Mouse (Mus musculus) retina, adult 2 months (tissue): ENCODE measurements around the gene Mbtd1.

Experiments used
- DNase-seq: peaks from one replicate; pipeline ENCODE4 v3.0.0-alpha.2; 2012; ENCODE audit warnings: low read depth, low spot score

Gene Mbtd1

DNA sequence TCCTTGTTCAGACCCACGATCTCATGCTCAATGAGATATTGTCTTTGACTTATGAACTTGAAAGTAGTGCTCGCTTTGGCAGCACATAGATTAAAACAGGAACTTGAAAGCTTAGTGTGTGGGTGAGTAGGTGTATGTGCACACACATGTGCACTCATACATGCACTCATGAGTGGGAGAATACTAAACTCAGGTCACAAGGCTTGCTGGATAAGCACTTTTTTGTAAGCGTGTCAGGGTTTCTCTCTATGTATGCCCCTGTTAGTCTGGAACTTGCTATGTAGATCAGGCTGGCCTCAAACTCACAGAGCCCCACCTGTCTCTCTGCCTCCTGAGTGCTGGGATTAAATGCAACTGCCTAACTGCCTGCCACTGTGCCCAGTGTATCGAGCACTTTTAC lies 101.4 kb downstream of the Mbtd1 start:
- DNase-seq: no peak

DNA sequence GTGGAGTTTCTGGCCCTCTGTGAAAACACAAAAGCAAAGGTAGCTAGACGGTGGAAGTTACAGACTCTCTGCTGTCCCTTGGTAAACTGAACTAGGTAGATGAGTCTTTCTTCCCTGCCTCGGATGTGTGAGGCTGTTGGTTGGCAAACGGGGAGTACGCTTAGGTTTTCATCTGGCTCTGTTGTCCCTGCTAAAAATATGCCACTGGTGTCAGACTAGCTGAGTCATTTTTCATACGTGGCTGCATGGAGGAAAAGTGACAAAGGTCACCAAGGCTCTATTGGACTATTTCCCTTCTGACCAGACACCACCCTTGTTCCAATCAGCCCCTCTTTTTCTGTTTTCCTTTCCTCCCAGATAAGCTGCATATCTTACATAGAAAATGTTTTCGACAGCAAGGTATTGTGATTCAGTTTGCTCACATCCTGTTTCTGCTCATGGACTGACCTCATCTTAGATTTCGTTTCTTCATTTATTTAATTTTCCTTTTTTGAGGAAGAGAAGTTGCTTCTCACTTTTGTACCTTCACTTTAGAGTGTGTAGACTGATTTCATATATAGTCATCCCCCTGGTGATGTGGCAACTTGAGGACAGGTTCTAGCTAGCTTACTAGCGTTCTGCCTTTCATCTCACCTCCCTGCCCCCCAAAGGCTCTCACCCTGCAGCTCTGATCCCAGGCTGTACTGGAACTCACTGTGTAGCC lies 102.1 kb downstream of the Mbtd1 start:
- DNase-seq: no peak

DNA sequence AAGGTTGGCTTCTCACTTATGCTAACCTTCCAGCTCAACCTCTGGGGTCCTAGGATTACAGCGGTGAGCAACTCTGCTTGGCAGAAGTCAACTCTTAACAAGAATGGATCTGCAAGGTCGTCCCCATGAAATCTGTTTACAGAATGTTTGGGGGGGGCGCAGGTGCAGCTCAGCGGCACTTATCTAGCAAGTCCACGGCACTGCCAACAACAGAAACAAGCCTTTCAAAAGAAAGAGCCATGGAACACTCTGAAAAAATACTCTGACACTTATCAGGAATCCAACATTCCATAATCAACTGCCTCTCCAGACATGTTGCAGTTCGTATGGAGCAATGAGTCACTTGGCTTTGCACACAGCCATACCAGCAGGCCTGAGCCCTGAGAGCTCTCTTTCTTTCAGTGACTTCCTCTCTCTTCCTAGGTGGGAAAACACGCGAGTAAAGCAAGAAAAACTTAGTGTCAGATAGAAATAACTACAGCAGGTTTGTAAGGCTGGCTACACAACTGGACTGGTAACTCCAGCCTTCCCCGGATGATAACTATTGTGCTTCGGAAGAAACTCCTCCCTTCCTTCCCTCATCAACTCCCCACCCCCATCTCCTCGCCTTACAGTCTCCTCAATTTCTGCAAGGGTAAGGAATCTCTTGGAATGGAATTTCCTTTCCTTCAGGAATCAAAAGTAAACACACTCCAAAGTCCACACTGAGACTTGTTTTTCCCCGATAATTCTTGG lies 102.8 kb downstream of the Mbtd1 start:
- no peak for DNase-seq

DNA sequence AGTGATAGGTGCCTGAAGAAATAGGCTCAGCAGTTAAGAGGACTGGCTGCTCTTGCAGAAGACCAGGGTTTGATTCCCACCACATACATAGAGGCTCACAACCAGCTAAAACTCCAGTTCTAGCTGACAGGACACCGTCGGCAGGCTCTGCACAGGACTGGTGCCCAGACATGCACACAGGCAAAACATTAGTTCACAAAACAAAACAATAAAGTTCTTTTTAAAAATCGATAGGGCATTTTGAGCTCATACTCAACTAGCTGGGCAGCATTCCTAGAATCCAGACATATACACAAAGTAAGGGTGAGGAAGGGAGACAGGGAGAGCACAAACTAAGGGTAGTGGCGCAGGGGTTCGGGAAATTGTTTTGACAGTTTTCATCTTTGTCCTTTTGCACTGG lies 108.9 kb downstream of the Mbtd1 start:
- DNase-seq: no peak

DNA sequence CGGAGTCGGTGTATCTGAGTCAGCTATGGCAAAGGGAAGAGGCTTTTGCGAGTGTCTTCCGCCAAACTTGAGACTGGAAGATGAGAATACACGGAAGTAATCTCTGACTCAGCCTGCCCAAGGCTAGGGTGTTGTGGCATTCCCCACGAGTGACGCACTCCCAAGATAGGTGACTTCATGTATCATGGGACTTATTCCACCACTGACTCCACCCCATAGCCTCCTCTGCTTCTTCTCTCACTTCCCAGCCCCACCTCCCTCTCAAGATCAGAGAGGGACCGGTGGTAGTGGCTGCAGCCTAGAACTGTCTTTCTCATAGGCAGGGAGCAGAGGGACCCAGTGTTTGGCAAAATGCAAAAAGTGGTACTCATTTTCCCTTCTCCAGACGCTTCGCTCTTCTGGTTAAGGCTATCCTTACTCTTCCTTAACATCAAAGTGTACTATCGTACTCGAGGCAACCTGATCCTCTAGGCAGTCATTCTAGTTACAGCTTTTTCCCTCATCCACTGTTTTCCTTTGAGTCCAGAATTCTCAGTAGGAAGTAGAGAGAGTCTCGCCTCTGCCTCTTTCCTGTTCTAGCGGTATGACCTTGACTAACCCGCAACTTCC lies 109.6 kb downstream of the Mbtd1 start:
- no peak for DNase-seq

DNA sequence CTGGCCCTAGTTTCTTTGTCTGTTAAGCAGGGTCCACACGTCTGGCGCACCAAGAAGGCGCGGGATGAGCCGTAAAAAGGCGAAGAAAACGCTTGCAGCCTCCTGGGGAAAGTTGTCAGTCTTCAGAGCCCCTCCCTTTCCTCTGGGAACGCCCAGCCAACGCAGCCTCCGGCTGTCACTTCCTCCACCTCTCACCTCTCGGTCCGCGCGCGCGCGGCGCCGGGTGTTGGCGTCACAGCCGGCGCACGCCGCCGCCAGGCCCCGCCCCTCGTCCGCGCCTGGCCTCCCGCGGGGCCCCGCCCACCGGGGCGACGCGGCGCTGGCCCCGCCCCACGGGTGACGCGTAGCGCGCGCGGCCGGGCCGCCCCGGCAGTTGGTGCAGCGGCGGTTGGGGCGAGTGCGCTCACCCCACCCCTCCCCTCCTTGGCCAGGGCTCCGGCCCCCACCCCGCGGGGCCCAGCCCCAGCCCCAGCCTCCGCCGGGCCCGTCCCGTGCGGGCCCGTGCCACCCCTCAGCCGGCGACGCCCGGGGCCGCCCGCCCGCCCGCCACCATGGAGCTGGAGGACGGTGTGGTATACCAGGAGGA lies 110.2 kb downstream of the Mbtd1 start, which contains the start of gene Spag9:
Gene Spag9, plus strand, starts transcription at position 372 of the 586 bp plus-strand sequence.
- peak; percentile 91 for DNase-seq
